Mouse (Mus musculus): ENCODE data around the gene Vps13d.

Gene Vps13d

GRCm38 (mm10) chr4:145013187-145013586 is 181.6 kb downstream of the Vps13d start:
- DNase-seq (ENCODE audit: extremely low read depth, low read depth, low spot score): no peak

- DNase-seq (ENCODE audit: extremely low read depth, low read depth, low spot score): no peak
These were observed 183.6 kb downstream of the Vps13d start for GRCm38 (mm10) chr4:145011156-145011555.

- no peak for DNase-seq (ENCODE audit: extremely low read depth, low read depth, low spot score)
These were observed 184.9 kb downstream of the Vps13d start for GRCm38 (mm10) chr4:145009934-145010333.

- no peak for DNase-seq (ENCODE audit: extremely low read depth, low read depth, low spot score)
These were observed 185.4 kb downstream of the Vps13d start for GRCm38 (mm10) chr4:145009437-145009836.

GRCm38 (mm10) chr4:145005943-145006545 is 188.8 kb downstream of the Vps13d start:
- DNase-seq (ENCODE audit: extremely low read depth, low read depth, low spot score): no peak

GRCm38 (mm10) chr4:145004176-145004575 is 190.6 kb downstream of the Vps13d start:
- DNase-seq (ENCODE audit: extremely low read depth, low read depth, low spot score): no peak

GRCm38 (mm10) chr4:145002733-145003132 is 192.1 kb downstream of the Vps13d start:
- no peak for DNase-seq (ENCODE audit: extremely low read depth, low read depth, low spot score)

GRCm38 (mm10) chr4:144999903-145000382 is 194.9 kb downstream of the Vps13d start:
- DNase-seq (ENCODE audit: extremely low read depth, low read depth, low spot score): peak; percentile 76

GRCm38 (mm10) chr4:144999572-144999880 is 195.3 kb downstream of the Vps13d start:
- DNase-seq (ENCODE audit: extremely low read depth, low read depth, low spot score): no peak

- no peak for DNase-seq (ENCODE audit: extremely low read depth, low read depth, low spot score)
These were observed 195.8 kb downstream of the Vps13d start for GRCm38 (mm10) chr4:144998808-144999571.

GRCm38 (mm10) chr4:144997887-144998658 is 196.7 kb downstream of the Vps13d start:
- no peak for DNase-seq (ENCODE audit: extremely low read depth, low read depth, low spot score)

- DNase-seq (ENCODE audit: extremely low read depth, low read depth, low spot score): no peak
These were observed 197.6 kb downstream of the Vps13d start for GRCm38 (mm10) chr4:144996996-144997820.

- DNase-seq (ENCODE audit: extremely low read depth, low read depth, low spot score): no peak
These were observed 199.0 kb downstream of the Vps13d start for GRCm38 (mm10) chr4:144995826-144996225.

- DNase-seq (ENCODE audit: extremely low read depth, low read depth, low spot score): no peak
These were observed 201.5 kb downstream of the Vps13d start for GRCm38 (mm10) chr4:144993047-144993917.

- DNase-seq (ENCODE audit: extremely low read depth, low read depth, low spot score): no peak
These were observed 202.4 kb downstream of the Vps13d start for GRCm38 (mm10) chr4:144992413-144992812.

- no peak for DNase-seq (ENCODE audit: extremely low read depth, low read depth, low spot score)
These were observed 206.2 kb downstream of the Vps13d start for GRCm38 (mm10) chr4:144988443-144989206.

GRCm38 (mm10) chr4:144986016-144986805 is 208.6 kb downstream of the Vps13d start:
- no peak for DNase-seq (ENCODE audit: extremely low read depth, low read depth, low spot score)

- DNase-seq (ENCODE audit: extremely low read depth, low read depth, low spot score): no peak
These were observed 210.9 kb downstream of the Vps13d start for GRCm38 (mm10) chr4:144983821-144984371.
